Mouse (Mus musculus) limb, embryonic 14.5 days (tissue): ENCODE results near the gene Rps18. TPM values are rescaled to one million over a fixed set of nuclear protein-coding genes. Genes with fewer than 3 reads are reported as not detected.

ENCODE experiments used
- ATAC-seq: fragments of 200-750 bp; cut with Nextera tagmentation; 2 replicates; pipeline ENCODE4 v1.8.0; 2017; ENCODE audit warnings: low read depth, moderate number of reproducible peaks, moderate TSS enrichment; ENCODE audit not compliant: low FRiP score
- DNase-seq: peaks from one replicate; pipeline ENCODE4 v3.0.0-alpha.2; 2015; ENCODE audit warnings: low spot score
- H3K27ac ChIP-seq: fragments of 300-500 bp; sonication (generic); replicated peaks from 2 replicates; pipeline ENCODE4 v1.5.1; 2014; ENCODE audit warnings: low read depth, mild to moderate bottlenecking, low read length, moderate library complexity, mixed read lengths
- H3K27me3 ChIP-seq: fragments of 300-500 bp; sonication (generic); 2 replicates; pipeline ENCODE4 v1.6.1; 2014; ENCODE audit warnings: low read length, mixed read lengths; ENCODE audit not compliant: control insufficient read depth, insufficient read depth
- H3K36me3 ChIP-seq: fragments of 300-500 bp; sonication (generic); 2 replicates; pipeline ENCODE4 v1.6.1; 2014; ENCODE audit warnings: mild to moderate bottlenecking, low read length, moderate library complexity, mixed read lengths; ENCODE audit not compliant: control insufficient read depth, insufficient read depth
- H3K4me1 ChIP-seq: fragments of 300-500 bp; sonication (generic); 2 replicates; pipeline ENCODE4 v1.6.1; 2014; ENCODE audit warnings: antibody characterized with exemption, low read length, mixed read lengths; ENCODE audit not compliant: control insufficient read depth, insufficient read depth
- H3K4me2 ChIP-seq: fragments of 300-500 bp; sonication (generic); replicated peaks from 2 replicates; pipeline ENCODE4 v1.6.1; 2014; ENCODE audit warnings: low read depth, mild to moderate bottlenecking, low read length, moderate library complexity; ENCODE audit not compliant: severe bottlenecking
- H3K4me3 ChIP-seq: fragments of 300-500 bp; sonication (generic); replicated peaks from 2 replicates; pipeline ENCODE4 v1.5.1; 2014; ENCODE audit warnings: low read length
- H3K9ac ChIP-seq: fragments of 300-500 bp; sonication (generic); 2 replicates; pipeline ENCODE4 v1.6.1; 2014; ENCODE audit warnings: mild to moderate bottlenecking, low read depth, low read length, moderate library complexity; ENCODE audit not compliant: severe bottlenecking
- H3K9me3 ChIP-seq: fragments of 300-500 bp; sonication (generic); 2 replicates; pipeline ENCODE4 v1.6.1; 2016; ENCODE audit warnings: low read length; ENCODE audit not compliant: control insufficient read depth
- POLR2A ChIP-seq: fragments of 200-500 bp; IDR thresholded peaks from 2 replicates; pipeline ENCODE4 v1.8.0; 2012; ENCODE audit warnings: inconsistent platforms, mild to moderate bottlenecking, moderate library complexity, borderline replicate concordance; ENCODE audit not compliant: insufficient read depth, insufficient read length; ENCODE audit errors: extremely low read depth
- WGBS: fragments of 180-500 bp; shearing (Covaris S2); extraction: QIAGEN DNeasy Blood & Tissue Kit; methylation state at CpG from one replicate; pipeline ENCODE4 v1.1.7; 2014; 5-methylcytosine and 5-hydroxymethylcytosine counted together
- polyA plus RNA-seq, 2 experiments: library from polyadenylated mRNA; depleted of rRNA in 1 of 2; stranded (reverse) in 1 of 2; unstranded in 1 of 2; fragments of >200 nt; fragmentation: Nextera tagmentation in 1 of 2; extraction: Ambion mirVana in 1 of 2; gene quantifications; 2 replicates each; pipeline versions ENCODE4 v1.2.1 to v1.2.3; 2012 to 2014

Rps18 gene
- polyA plus RNA-seq, 2 experiments = 1,284 to 2,245 TPM

GRCm38 (mm10) chr17:33929371-33930279 is 26.2 kb downstream of the Rps18 start, which contains the start of gene Rgl2:
Rgl2 (plus strand) TSS chr17:33929543.
- Histone ChIP-seq H3K27ac (peak within 1 kb of the TSS; percentile 90), H3K27me3 (no peaks in the 10 kb centered on the region), H3K36me3 (peaks cover 35% of the 10 kb centered on the region), H3K4me1 (peaks cover 15% of the 10 kb centered on the region), H3K9me3 (no peaks in the 10 kb centered on the region), H3K9ac (peak within 1 kb of the TSS; percentile 72), H3K4me2 (peak within 1 kb of the TSS; percentile 98), H3K4me3 (peak within 1 kb of the TSS; percentile 84)
- DNase-seq = peak; percentile 94
- ATAC-seq = peak; percentile 92
- under 1% methylated on average over 62 of the region's 80 CpGs for WGBS
- TF ChIP-seq POLR2A = 0 out of 2 replicates have a peak, but pooled peaks have one; percentile 34

DNA sequence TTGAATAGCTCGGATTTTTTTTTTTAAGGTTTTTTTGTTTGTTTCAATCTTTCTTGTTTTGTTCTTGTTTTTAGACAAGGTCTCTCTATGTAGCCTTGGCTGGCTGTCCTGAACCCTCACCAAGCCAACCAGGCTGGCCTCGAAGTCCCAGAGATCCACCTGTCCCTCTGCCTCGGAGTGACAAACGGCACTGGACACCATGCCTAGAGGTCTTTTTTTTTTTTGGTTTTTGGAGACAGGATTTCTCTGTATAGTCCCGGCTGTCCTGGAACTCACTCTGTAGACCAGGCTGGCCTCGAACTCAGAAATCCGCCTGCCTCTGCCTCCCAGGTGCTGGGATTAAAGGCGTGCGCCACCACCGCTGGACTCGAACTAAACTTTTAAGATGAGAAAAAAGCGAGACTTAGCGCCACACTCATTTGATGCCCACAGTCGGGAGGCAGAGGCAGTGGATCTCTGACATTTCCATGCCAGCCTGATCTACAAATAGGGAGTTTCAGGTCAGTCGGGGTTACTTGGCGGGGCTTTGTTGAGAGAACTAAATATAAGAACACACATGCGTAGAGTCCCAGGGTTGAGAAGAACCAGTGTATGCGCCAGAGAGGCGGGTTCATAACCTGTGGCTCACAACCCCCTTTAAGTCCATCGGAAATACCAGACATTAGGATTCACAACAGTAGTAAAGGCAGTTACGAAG is 27.4 kb downstream of the Rps18 start:
- H3K4me3 ChIP-seq = peak overlapping the region; percentile 84
- H3K27me3 ChIP-seq = no peaks in the 10 kb centered on the region
- peak overlapping the region; percentile 72 for H3K9ac ChIP-seq
- peak overlapping the region; percentile 98 for H3K4me2 ChIP-seq
- no peak for TF ChIP-seq POLR2A
- no peak overlapping the region for H3K27ac ChIP-seq
- no peak for ATAC-seq
- H3K9me3 ChIP-seq = no peaks in the 10 kb centered on the region
- no peak for DNase-seq
- H3K4me1 ChIP-seq = peaks cover 15% of the 10 kb centered on the region
- H3K36me3 ChIP-seq = peaks cover 30% of the 10 kb centered on the region
- 57% methylated on average over 21 of the region's 21 CpGs for WGBS

- H3K9me3 ChIP-seq = no peaks in the 10 kb centered on the region
- peaks cover 13% of the 10 kb centered on the region for H3K4me1 ChIP-seq
- H3K27ac ChIP-seq = no peak overlapping the region
- DNase-seq (no peak), ATAC-seq (no peak)
- WGBS = 77% methylated on average over 15 of the region's 17 CpGs
- H3K36me3 ChIP-seq = peaks cover 16% of the 10 kb centered on the region
- H3K4me3 ChIP-seq = no peak overlapping the region
- no peaks in the 10 kb centered on the region for H3K27me3 ChIP-seq
- no peak overlapping the region for H3K4me2 ChIP-seq
- no peak for TF ChIP-seq POLR2A
- no peak overlapping the region for H3K9ac ChIP-seq
These were observed 29.4 kb downstream of the Rps18 start for GRCm38 (mm10) chr17:33926207-33926932.

- no peak for TF ChIP-seq POLR2A
- no peak for DNase-seq
- 82% methylated on average over 21 of the region's 21 CpGs for WGBS
- Histone ChIP-seq H3K36me3 (peaks cover 16% of the 10 kb centered on the region), H3K4me1 (peaks cover 8% of the 10 kb centered on the region), H3K9me3 (no peaks in the 10 kb centered on the region), H3K4me2 (no peak overlapping the region), H3K27ac (no peak overlapping the region), H3K27me3 (no peaks in the 10 kb centered on the region), H3K9ac (no peak overlapping the region), H3K4me3 (no peak overlapping the region)
- no peak for ATAC-seq
These were observed 30.2 kb downstream of the Rps18 start for GRCm38 (mm10) chr17:33925406-33926116.
